Mouse (Mus musculus) CD4-positive naive resting alpha-beta T cell, adult 57 days (primary cell): ENCODE results near the gene Klhl8. TPM values are rescaled to one million over a fixed set of nuclear protein-coding genes. Genes with fewer than 3 reads are reported as not detected.

ENCODE experiments used
- total RNA-seq: library from RNA; stranded (reverse); gene quantifications from one replicate; pipeline ENCODE4 v1.2.4, GENCODE M21; 2023

Gene Klhl8
- total RNA-seq, result 4.9 TPM

DNA sequence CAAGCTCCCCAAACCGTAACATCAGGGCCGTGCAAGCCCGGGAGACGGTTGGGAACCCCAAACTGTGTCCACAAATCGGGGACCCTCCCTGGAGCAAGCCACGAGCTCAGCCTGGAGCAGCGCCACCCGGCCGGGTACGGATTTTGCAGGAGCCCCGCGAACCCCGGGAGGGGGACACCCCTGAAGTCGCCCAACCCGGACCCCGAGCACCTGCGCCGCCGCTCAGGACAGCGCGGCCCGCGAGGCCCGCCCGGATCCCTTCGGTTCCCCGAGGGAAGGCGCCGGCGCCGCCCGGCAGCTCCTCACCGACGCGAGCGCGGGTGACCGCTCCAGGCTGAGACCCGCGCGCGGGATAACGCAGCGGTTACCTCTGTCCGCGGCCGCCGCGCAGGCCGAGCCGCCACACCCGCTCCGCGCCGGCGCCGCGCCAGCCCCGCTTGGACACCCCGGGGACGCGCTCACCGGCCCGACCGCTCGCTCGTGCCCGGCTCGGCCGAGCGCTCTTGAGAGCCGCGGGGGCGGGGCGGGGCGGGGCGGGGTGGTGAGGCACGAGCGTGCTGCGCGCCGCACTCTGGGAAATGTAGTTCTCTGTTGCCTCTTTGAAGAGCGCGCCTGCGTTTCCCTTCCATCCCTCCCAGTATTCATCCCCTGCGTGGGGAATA, at the start of gene Klhl8:
Gene Klhl8 (minus strand): TSS at position 512 of the 662 bp plus-strand sequence.

Other genes starting within 250 kb of the Klhl8 start
- gene Aff1, start 218.9 kb downstream of the Klhl8 start, total RNA-seq, result 111 TPM
- not detected for gene Hsd17b13, start 66.2 kb upstream of the Klhl8 start, total RNA-seq
- 33.4 TPM for gene Hsd17b11, start 110.7 kb upstream of the Klhl8 start, total RNA-seq
- 33.9 TPM for gene Nudt9, start 135.0 kb upstream of the Klhl8 start, total RNA-seq
- gene Gm17660, start 166.3 kb upstream of the Klhl8 start, total RNA-seq, result not detected
- gene Sparcl1, start 202.5 kb upstream of the Klhl8 start, total RNA-seq, result 0.33 TPM